Mouse (Mus musculus) heart, postnatal 14 days (tissue): ENCODE measurements around the gene Fcrlb. TPM values are rescaled to one million over a fixed set of nuclear protein-coding genes. Genes with fewer than 3 reads are reported as not detected.

Experiments
- DNase-seq, 2 experiments: peaks; one replicate each; pipeline ENCODE4 v3.0.0; 2021 to 2022
- intact Hi-C: fragments of 180-260 bp; cut with DNase I; formaldehyde crosslinking; loops from one replicate; pipeline ENCODE4 v1.15.1; 2025
- total RNA-seq, 2 experiments: library from RNA; stranded (reverse); gene quantifications; 2 replicates each; pipeline ENCODE4 v1.2.3; 2021

Gene Fcrlb
- total RNA-seq, 2 experiments from 2014 or later, result not detected

- intact Hi-C loops, result no loop called here
- DNase-seq, result no peak
These were observed 40.8 kb downstream of the Fcrlb start for GRCm38 (mm10) chr1:170871961-170872360.

GRCm38 (mm10) chr1:170871402-170871801, 41.3 kb downstream of the Fcrlb start:
- DNase-seq, result no peak
- intact Hi-C loops, result no loop called here

GRCm38 (mm10) chr1:170868905-170869283, 43.8 kb downstream of the Fcrlb start:
- no peak for DNase-seq
- intact Hi-C loops, result no loop called here

GRCm38 (mm10) chr1:170868107-170868904, 44.4 kb downstream of the Fcrlb start:
- intact Hi-C loops, result no loop called here
- DNase-seq, result peak; percentile 51 to 68

- DNase-seq, result peak; percentile 94 to 97
- intact Hi-C loops, result no loop called here
These were observed 45.0 kb downstream of the Fcrlb start, which contains the start of gene Atf6 for GRCm38 (mm10) chr1:170867691-170868105. TSS of gene Atf6 (minus strand) at chr1:170867771.

- peak in 1 of 2 experiments; percentile 18 for DNase-seq
- intact Hi-C loops, result no loop called here
These were observed 45.6 kb downstream of the Fcrlb start for GRCm38 (mm10) chr1:170866992-170867690.

- no peak for DNase-seq
- intact Hi-C loops, result no loop called here
These were observed 47.3 kb downstream of the Fcrlb start for GRCm38 (mm10) chr1:170865406-170865805.

- intact Hi-C loops, result no loop called here
- no peak for DNase-seq
These were observed 48.0 kb downstream of the Fcrlb start for GRCm38 (mm10) chr1:170864754-170865153.

GRCm38 (mm10) chr1:170864234-170864633, 48.5 kb downstream of the Fcrlb start:
- intact Hi-C loops, result no loop called here
- no peak for DNase-seq

- DNase-seq, result no peak
- intact Hi-C loops, result no loop called here
These were observed 49.7 kb downstream of the Fcrlb start for GRCm38 (mm10) chr1:170863033-170863432.

- DNase-seq, result no peak
- intact Hi-C loops, result no loop called here
These were observed 50.4 kb downstream of the Fcrlb start for GRCm38 (mm10) chr1:170862435-170862717.

GRCm38 (mm10) chr1:170861671-170862434, 50.9 kb downstream of the Fcrlb start:
- intact Hi-C loops, result no loop called here
- no peak for DNase-seq

GRCm38 (mm10) chr1:170858872-170859271, 53.9 kb downstream of the Fcrlb start:
- DNase-seq, result no peak
- intact Hi-C loops, result no loop called here

- no peak for DNase-seq
- intact Hi-C loops, result no loop called here
These were observed 55.4 kb downstream of the Fcrlb start for GRCm38 (mm10) chr1:170857369-170857768.

Other genes starting within 250 kb of the Fcrlb start
- gene Atf6, start 45.2 kb downstream of the Fcrlb start, total RNA-seq, result 10 to 100 TPM; 52.5 to 56.3 TPM
- under 1 TPM; 0.48 to 0.56 TPM for gene Gm26620, start 27.9 kb downstream of the Fcrlb start, total RNA-seq
- gene Dusp12, start 27.4 kb downstream of the Fcrlb start, total RNA-seq, result 1 to 10 TPM; 7.4 TPM
- gene Fcrla, start 14.6 kb upstream of the Fcrlb start, total RNA-seq, result under 1 TPM; 0.84 to 1.00 TPM
- 1 to 10 TPM; 5.2 to 6.0 TPM for gene Fcgr2b, start 63.6 kb upstream of the Fcrlb start, total RNA-seq
- gene Fcgr4, start 106.0 kb upstream of the Fcrlb start, total RNA-seq, result under 1 TPM; 0.22 to 0.29 TPM
- 10 to 100 TPM; 11.8 to 11.9 TPM for gene Fcgr3, start 152.0 kb upstream of the Fcrlb start, total RNA-seq
- gene Cfap126, start 201.0 kb upstream of the Fcrlb start, total RNA-seq, result 1 to 10 TPM in 1 of 2 experiments, under 1 TPM in 1; 1.00 to 2.1 TPM
- gene Sdhc, start 237.7 kb upstream of the Fcrlb start, total RNA-seq, result 1,000 to 10,000 TPM; 1,008 to 1,038 TPM
- gene Mpz, start 237.8 kb upstream of the Fcrlb start, total RNA-seq, result 10 to 100 TPM in 1 of 2 experiments, not detected in 1; 18.9 TPM